Mouse (Mus musculus) forebrain, postnatal 0 days (tissue): Measurements from ENCODE around the gene Tmem50b. TPM values are rescaled to one million over a fixed set of nuclear protein-coding genes. Genes with fewer than 3 reads are reported as not detected.

Experiments used
- ATAC-seq: fragments of 200-750 bp; cut with Nextera tagmentation; 2 replicates; pipeline ENCODE4 v1.8.0; 2017; ENCODE audit warnings: mild to moderate bottlenecking, moderate library complexity
- DNase-seq: peaks from one replicate; pipeline ENCODE4 v3.0.0-alpha.2; 2015
- H3K27ac ChIP-seq: fragments of 300-500 bp; sonication (generic); 2 replicates; pipeline ENCODE4 v1.5.1; 2014; ENCODE audit warnings: low read depth, mild to moderate bottlenecking, antibody characterized with exemption, low read length, moderate library complexity, mixed read lengths
- H3K27me3 ChIP-seq: fragments of 300-500 bp; sonication (generic); 2 replicates; pipeline ENCODE4 v1.6.1; 2014; ENCODE audit warnings: mild to moderate bottlenecking, low read length, mixed read lengths; ENCODE audit not compliant: insufficient read depth
- H3K36me3 ChIP-seq: fragments of 300-500 bp; sonication (generic); 2 replicates; pipeline ENCODE4 v1.6.1; 2014; ENCODE audit warnings: mild to moderate bottlenecking, moderate library complexity; ENCODE audit not compliant: insufficient read depth
- H3K4me1 ChIP-seq: fragments of 300-500 bp; sonication (generic); 2 replicates; pipeline ENCODE4 v1.6.1; 2014; ENCODE audit warnings: antibody characterized with exemption; ENCODE audit not compliant: insufficient read depth
- H3K4me2 ChIP-seq: fragments of 300-500 bp; sonication (generic); 2 replicates; pipeline ENCODE4 v1.6.1; 2014; ENCODE audit warnings: low read depth, mild to moderate bottlenecking, moderate library complexity
- H3K4me3 ChIP-seq: fragments of 300-500 bp; sonication (generic); 2 replicates; pipeline ENCODE4 v1.5.1; 2014; ENCODE audit warnings: low read depth, low read length, mixed read lengths
- H3K9ac ChIP-seq: fragments of 300-500 bp; sonication (generic); 2 replicates; pipeline ENCODE4 v1.6.1; 2014; ENCODE audit warnings: mild to moderate bottlenecking
- H3K9me3 ChIP-seq: fragments of 300-500 bp; sonication (generic); 2 replicates; pipeline ENCODE4 v1.6.1; 2016; ENCODE audit warnings: low read length
- CTCF ChIP-seq: sonication (generic); IDR thresholded peaks from 2 replicates; pipeline ENCODE4 v1.5.1; 2016; ENCODE audit warnings: antibody characterized with exemption, control low read depth, low read depth
- WGBS: fragments of 180-500 bp; shearing (Covaris S2); extraction: QIAGEN DNeasy Blood & Tissue Kit; methylation state at CpG from one replicate; pipeline ENCODE4 v1.1.7; 2014; 5-methylcytosine and 5-hydroxymethylcytosine counted together
- microRNA-seq, 2 experiments: library from miRNA; unstranded; fragments of <30 nt; microRNA quantifications; one replicate each; pipeline ENCODE4; 2016
- polyA plus RNA-seq: library from polyadenylated mRNA; unstranded; fragments of >200 nt; fragmentation: Nextera tagmentation; extraction: Ambion mirVana; gene quantifications from 2 replicates; pipeline ENCODE4 v1.2.1, GENCODE M21; 2015
- total RNA-seq: library from RNA; depleted of rRNA; stranded (reverse); fragments of >200 nt; gene quantifications from 2 replicates; pipeline ENCODE4 v1.2.3, GENCODE M21; 2014; rRNA removed

The Tmem50b gene
- total and polyA plus RNA-seq, 2 experiments from 2014 or later = 65.2 to 102 TPM

- H3K27ac ChIP-seq = no peak overlapping the region
- no peak overlapping the region for H3K4me3 ChIP-seq
- no peak for TF ChIP-seq CTCF
- no peaks in the 10 kb centered on the region for H3K4me1 ChIP-seq
- H3K9me3 ChIP-seq = no peaks in the 10 kb centered on the region
- no peak for ATAC-seq
- H3K36me3 ChIP-seq = no peaks in the 10 kb centered on the region
- no peaks in the 10 kb centered on the region for H3K27me3 ChIP-seq
- H3K9ac ChIP-seq = no peak overlapping the region
- WGBS = 98% methylated on average over 6 of the region's 6 CpGs
- no peak for DNase-seq
- no peak overlapping the region for H3K4me2 ChIP-seq
Observed at GRCm38 (mm10) chr16:91526274-91526673, 71.3 kb downstream of the Tmem50b start.

Small RNA genes lying within 50 kb of the gene (microRNA-seq; reads per million reads assigned to microRNA genes)
- 0 reads per million in 2 experiments for gene Mir6367

Other genes starting within 250 kb of the Tmem50b start
- 24.5 and 25.5 TPM in 2 replicates for gene Ifnar2, start 225.0 kb downstream of the Tmem50b start, total RNA-seq
- gene Ifnar2, start 225.0 kb downstream of the Tmem50b start, polyA plus RNA-seq = 53.1 and 58.1 TPM in 2 replicates
- gene Gm21970, start 206.1 kb downstream of the Tmem50b start, total RNA-seq = 6.1 TPM in 1 of 2 replicates, not detected in the other
- not detected in 2 replicates for gene Gm21970, start 206.1 kb downstream of the Tmem50b start, polyA plus RNA-seq
- 5.0 and 7.9 TPM in 2 replicates for gene Il10rb, start 191.6 kb downstream of the Tmem50b start, total RNA-seq
- gene Il10rb, start 191.6 kb downstream of the Tmem50b start, polyA plus RNA-seq = 9.2 and 11.1 TPM in 2 replicates
- gene Ifnar1, start 112.6 kb downstream of the Tmem50b start, total RNA-seq = 76.7 and 82.6 TPM in 2 replicates
- 22.7 and 33.6 TPM in 2 replicates for gene Ifnar1, start 112.6 kb downstream of the Tmem50b start, polyA plus RNA-seq
- 61.8 and 63.0 TPM in 2 replicates for gene Ifngr2, start 50.7 kb downstream of the Tmem50b start, total RNA-seq
- gene Ifngr2, start 50.7 kb downstream of the Tmem50b start, polyA plus RNA-seq = 112 and 146 TPM in 2 replicates
- 3.7 and 6.1 TPM in 2 replicates for gene Dnajc28, start 21.2 kb upstream of the Tmem50b start, total RNA-seq
- gene Dnajc28, start 21.2 kb upstream of the Tmem50b start, polyA plus RNA-seq = 2.8 and 3.6 TPM in 2 replicates
- 36.7 and 41.8 TPM in 2 replicates for gene Gart, start 49.2 kb upstream of the Tmem50b start, total RNA-seq
- gene Gart, start 49.2 kb upstream of the Tmem50b start, polyA plus RNA-seq = 35.9 and 44.0 TPM in 2 replicates
- 220 and 279 TPM in 2 replicates for gene Son, start 49.7 kb upstream of the Tmem50b start, total RNA-seq
- 56.9 and 76.7 TPM in 2 replicates for gene Son, start 49.7 kb upstream of the Tmem50b start, polyA plus RNA-seq
- gene Donson, start 91.0 kb upstream of the Tmem50b start, total RNA-seq = 21.9 and 25.8 TPM in 2 replicates
- 9.8 and 12.3 TPM in 2 replicates for gene Donson, start 91.0 kb upstream of the Tmem50b start, polyA plus RNA-seq
- 62.5 and 69.5 TPM in 2 replicates for gene Cryzl1, start 131.2 kb upstream of the Tmem50b start, total RNA-seq
- gene Cryzl1, start 131.2 kb upstream of the Tmem50b start, polyA plus RNA-seq = 94.8 and 97.1 TPM in 2 replicates
- gene Itsn1, start 131.5 kb upstream of the Tmem50b start, total RNA-seq = 79.2 and 90.5 TPM in 2 replicates
- 30.1 and 43.5 TPM in 2 replicates for gene Itsn1, start 131.5 kb upstream of the Tmem50b start, polyA plus RNA-seq